Mouse (Mus musculus): ENCODE results near the gene Ctnnd2.
"Not testable (repeated sequence)": the region's sequence is repeated elsewhere in the genome, so short reads cannot be mapped to it uniquely, and the experiment has no call there.

Ctnnd2 gene

DNA sequence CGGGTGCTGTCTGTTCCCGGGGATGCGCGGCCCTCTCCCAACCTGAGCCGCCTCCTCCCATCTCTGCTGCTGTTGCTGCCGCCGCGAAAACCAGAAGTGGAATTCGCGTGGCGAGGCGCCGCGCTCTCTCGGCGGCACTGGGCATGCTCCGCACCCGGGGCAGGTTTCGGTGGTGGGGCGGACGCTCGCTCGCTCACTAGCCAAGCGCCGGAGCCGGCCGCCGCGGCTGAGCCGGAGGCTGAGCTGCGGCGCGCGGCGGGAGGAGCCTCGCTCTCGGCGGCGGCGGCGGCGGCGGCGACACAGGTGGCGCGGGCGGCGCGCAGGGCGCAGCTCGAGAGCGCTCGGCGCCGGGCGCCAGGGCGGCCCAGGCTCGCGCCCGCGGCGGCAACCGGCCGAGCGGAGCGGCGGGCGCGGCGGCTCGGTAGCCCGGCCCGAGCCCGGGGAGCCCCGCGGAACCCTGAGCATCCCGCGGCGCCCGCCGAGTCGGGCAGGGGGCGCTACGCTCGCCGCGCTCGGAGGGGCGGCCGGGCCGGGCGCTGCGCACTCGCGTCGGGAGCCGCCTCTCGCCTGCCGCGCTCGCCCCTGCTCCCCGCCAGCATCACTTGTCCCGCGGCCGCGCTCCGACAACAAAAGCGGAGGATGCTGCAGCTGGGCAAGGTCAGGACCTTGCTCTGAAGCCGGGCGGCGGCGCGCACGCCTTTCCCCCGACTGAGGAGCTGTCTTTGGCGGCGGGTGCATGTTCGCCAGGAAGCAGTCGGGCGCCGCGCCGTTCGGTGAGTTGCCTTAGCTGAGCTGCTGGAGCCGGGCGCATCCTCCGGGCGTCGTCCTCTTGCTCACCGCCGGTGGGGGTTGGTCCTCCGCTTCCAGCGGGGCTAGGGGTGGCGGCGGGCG lies at the start of gene Ctnnd2:
Gene Ctnnd2 (plus strand): TSS at position 203 of the 891 bp plus-strand sequence.
- no peak for DNase-seq (ENCODE audit: low spot score)

DNA sequence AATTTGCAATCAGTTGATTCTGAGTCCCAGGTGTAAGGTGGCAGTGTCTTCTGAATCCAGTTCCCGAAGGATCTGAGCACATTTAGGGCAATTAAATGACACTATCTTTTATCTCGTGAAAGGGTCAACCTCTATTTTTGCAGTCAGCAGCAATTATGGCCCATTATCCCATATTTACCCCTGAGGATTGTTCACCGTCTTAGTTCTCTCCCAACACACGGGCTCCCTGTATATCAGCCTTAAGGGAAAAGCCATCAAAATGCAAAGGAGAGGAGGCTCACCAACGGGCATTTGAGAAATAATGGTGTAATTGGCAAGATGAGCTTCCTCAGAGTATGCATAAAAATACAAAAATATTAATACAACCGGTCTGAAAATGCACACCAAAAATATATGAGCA lies 41.7 kb upstream of the Ctnnd2 start:
- no peak for DNase-seq (ENCODE audit: low spot score)

DNA sequence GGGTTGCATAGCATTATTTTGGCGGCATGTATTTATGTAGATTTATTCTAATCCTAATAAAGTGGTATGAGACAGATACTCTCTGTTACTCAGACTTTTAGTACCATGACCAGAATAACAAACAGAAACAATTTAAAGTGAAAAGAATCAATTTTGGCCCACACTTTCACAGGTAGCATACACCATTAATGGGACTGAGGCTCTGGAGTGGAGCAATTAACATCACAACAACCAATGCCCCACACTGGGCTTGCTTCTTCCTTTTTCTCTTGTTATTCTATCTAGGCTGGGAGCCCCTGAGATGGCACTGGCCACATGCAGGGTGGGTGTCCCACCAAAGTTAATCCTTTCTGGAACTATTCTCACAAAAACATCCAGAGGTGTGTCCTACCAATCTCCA lies 32.8 kb upstream of the Ctnnd2 start:
- DNase-seq (ENCODE audit: low spot score), result not testable (repeated sequence)

DNA sequence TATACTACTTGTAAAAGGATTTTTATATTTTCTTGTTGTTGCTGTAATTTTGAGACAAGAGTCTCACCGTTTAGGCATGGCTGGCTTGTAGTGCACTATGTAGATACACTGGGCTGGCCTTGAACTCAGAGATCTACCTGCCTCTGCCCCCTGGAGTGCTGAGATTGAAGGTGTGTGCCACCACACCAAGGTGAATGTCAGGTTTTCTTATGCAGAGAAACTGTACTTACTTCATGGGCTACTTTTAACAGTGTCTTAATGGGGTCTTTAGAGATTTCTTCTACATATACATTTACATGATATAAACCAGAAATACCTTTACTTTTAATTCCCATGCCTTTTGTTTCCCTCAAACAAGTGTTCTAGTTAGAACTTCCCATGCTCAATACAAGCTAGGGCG lies 27.0 kb upstream of the Ctnnd2 start:
- no peak for DNase-seq (ENCODE audit: low spot score)

DNA sequence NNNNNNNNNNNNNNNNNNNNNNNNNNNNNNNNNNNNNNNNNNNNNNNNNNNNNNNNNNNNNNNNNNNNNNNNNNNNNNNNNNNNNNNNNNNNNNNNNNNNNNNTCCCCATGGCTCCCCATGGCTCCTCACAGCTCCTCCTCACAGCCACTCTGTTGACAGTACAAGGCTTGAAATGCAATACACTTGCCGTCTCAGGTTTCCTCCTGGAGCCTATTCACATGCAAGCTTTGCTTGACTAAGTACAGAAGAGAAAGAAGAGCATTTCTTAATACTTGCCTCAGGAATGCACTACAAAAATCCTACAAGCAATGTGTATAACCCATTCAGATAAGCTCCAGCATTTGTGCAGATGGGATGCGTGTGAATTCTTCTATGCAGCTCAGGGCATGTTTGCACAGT lies 20.2 kb upstream of the Ctnnd2 start:
- DNase-seq (ENCODE audit: low spot score), result no peak

DNA sequence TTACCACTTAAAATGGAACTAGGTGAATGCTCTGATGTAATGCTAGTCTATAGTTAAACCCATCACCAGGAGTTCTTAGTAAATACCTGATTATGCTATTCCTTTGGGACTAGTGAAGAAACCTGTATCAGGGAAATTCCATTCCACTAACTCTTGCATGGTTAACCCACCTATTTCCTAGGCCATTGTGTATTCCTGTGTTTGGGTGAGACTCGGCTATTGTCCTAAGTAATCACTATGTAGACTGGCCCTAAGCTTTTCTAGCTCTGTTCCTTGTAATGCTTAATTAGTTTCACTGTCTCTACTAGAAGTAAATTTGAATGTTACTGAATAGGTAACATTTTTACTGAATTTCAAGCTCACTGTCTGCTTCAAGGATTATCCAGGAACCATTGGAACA lies 14.4 kb upstream of the Ctnnd2 start:
- DNase-seq (ENCODE audit: low spot score), result no peak

DNA sequence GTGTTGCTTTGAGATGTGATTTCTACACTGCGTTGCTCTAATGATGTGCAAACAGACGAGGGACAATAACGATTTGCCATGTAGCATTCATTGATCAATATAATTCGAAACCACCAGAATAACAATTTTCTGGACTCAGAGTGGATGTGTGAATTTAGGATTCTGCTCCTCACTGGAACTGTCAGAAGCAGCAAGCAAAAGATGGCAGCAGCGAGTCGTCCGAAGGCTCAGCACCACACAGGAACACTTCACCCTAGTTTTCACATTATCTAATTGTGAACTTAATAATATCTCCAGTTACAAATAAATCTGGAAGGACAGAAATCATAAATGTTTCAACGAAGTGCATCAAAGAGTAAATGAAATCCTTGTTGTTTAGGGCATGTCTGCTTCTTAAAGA lies 2.4 kb upstream of the Ctnnd2 start:
- DNase-seq (ENCODE audit: low spot score), result no peak

DNA sequence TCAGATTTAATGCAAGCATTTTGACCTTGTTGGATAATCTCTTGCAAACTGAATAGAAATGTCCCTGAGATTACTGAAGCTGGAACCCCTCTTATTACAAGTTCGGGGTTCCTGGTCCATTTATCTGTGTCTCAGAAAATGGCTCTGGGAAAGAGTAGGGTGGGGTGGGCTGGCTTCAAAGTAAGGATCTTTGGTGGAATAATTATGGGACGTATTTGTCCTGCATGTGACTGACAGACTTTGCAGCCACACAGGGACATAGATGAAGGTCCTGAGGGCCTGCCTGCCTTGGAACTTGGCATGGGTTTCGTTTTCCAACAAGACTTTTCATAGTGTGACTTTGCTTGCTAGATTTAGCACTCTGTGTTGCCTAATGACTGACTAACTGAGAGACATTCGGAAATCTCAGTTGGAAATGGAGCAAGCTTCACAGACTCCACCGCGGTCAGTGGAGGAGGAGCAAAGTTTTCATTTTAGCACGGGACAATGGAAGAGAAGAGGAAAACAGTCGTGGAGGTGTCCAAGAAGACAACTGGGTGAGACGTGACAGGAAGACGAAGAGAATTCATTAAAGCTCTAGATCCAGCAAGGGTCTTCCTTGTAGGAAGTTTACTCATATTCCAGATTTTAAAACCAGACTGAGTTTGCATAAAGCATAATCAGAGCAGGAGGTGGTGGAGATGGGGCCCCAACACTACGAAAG lies 749 bp upstream of the Ctnnd2 start:
- no peak for DNase-seq (ENCODE audit: low spot score)

DNA sequence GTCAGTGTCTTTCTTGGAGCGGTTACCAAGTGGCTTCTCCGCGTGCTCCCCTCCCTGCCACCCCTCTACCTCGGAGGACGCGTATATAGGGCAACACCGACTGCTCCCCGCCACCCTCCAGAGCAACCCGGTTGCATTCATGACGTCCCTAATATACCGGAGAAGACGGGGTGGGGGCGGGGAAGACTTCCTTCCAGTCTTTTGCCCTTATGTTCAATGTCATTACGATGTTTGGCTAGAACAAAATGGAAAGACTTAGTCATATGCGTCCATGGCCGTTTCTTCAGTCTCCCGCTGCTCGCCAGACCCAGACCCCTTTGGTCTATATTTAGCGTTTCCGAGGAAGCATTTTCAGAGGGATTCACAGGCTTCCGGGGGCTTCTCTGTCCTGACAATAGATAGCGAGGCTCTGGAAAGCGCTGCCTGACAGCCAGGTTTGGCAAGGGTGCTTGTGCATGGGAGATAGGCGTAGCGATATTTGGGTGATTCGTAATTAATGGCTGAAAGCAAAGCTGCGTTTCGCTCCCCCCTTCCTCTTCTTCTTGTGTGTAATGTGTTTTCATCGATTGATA lies 1.1 kb downstream of the Ctnnd2 start:
- no peak for DNase-seq (ENCODE audit: low spot score)

DNA sequence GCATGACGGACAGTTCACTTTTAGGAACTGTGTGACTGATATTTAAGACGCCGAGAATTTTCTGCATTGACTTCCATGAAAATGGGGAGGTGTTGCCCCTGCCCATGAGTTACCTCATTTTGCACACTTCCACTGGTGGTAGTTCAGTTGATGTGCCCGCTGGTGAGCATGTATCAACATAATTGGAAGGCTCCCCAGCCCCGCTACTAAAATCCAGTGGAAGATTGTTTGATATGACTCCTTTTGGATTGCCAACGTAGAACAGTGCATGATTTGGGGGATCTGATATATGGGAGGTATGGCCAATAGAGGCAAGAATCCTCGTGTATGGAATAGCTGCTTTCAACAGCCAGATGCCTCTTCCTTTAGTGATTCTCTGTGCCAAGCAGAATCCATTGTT lies 1.9 kb downstream of the Ctnnd2 start:
- DNase-seq (ENCODE audit: low spot score), result no peak

DNA sequence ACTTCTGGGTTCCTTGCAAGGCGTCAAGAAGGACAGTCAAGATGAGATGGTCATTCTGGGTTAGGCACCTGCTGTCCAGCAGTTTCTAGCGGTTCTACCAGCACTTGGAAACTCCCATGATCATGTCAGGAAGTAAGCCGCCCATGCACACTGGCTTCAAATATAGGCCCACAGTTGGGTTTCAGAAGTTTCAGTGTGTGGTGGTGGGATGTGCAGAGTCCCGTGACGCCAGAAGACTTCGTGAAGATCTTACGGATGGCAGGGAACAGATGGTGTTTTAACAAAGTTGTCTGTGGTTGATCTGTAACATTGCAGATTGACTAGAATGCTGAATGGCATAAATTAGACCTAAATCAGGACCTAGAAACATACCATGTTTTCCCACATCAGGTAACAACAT lies 11.6 kb downstream of the Ctnnd2 start:
- no peak for DNase-seq (ENCODE audit: low spot score)

DNA sequence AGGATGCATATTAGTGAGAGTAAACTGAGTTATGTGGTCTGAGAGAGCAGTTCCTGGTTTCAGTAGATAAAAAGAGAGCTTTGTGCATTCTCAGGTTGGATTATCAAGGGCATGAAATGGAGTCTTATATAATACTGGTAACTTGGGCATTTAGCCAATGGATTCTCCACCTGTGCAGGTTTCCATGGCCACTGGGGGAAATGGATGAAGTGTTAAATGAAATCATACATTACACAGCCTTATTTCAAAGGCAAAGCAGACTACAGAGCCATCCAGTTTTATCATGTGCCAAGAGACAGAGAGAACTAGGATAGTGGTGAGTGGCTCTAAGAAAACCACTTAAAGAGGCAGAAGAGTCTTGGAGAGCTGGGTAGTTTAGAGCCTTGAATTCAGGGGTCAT lies 18.5 kb downstream of the Ctnnd2 start:
- no peak for DNase-seq (ENCODE audit: low spot score)

DNA sequence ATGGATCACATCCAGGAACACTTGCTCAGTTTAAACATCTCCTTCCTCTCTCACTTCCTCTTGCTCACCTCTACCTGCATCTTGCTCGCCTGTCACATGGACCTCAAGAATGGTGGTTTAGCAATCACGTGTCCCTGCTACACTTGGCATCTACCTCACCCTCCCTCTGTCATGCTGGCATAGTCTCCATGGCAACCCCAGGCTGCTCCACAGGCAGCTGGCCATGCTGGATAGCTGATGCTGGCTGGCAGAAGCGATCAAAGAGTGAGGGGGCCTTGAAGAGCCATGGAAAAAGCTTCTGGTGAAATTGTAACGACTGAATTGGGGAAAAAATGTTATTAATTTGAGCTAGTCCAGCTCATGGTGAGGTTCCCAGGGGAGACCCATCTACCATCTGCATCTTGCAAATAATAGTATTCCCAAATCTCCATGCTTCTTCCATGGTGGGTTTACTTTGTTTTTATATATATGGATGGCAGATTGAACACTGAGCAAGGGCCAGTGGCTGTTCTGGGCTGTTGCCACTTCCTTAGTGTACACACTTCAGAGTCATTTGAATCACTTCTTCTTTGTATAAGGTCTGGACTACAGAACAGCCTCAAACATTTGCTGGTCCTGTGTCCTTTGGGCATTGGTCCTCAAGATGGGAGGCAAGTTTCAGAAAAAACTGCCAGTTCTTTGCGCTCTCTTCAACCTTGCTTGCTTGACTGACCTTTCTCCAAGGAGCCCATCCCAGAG lies 19.7 kb downstream of the Ctnnd2 start:
- no peak for DNase-seq (ENCODE audit: low spot score)

DNA sequence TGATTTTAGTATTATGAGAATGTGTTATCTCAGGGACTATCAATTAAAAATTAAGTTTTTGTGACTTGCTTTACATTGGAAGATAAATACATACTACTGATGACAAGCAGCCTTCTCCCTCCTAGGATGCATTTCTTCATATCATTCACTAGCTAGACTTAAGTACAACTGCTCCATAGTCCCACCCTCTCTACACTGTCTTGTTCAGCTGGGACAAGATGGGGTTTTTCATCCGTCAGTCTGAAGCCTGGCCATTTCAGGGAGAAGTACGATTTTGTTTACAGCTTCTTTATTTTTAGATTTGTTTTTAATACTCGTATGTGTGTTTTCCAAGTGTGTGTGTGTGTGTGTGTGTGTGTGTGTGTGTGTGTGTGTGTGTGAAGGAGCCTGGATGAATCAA lies 26.0 kb downstream of the Ctnnd2 start:
- DNase-seq (ENCODE audit: low spot score), result no peak

DNA sequence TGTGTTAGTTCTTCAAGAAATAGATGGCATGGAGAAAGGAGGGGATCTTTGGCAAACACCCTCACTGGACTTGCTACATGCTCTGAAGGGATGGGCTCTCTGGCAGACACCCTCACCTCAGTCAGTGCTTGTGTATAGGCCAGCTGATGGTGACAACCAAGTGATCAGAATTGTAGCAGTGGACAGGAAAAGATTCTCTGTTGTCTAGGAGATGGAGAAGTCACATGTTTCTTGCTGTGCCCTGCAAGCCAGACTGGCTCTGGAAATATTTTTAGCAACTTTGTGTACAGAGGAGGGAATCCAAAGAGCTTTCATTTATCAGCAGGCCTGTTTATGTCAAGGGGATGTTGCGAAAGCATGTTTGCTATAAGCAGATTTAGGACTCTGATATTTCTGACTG lies 27.4 kb downstream of the Ctnnd2 start:
- no peak for DNase-seq (ENCODE audit: low spot score)

DNA sequence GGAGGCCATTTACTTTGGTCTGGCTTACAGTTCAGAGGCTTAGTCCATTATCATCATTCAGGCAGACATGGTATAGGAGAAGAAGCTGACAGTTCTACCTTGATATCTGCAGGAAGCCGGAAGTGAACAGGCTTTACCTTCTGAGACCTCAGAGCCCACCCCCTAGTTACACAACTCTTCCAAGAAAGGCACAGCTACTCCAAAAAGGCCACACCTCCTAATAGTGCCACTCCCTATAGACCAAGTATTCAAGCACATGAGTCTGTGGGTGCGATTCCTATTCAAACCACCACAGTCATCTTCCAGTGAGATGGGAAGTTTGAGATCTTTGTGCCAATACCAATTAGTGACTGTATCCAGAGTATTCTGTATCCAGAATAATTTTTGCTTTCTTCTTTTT lies 28.8 kb downstream of the Ctnnd2 start:
- DNase-seq (ENCODE audit: low spot score), result no peak

DNA sequence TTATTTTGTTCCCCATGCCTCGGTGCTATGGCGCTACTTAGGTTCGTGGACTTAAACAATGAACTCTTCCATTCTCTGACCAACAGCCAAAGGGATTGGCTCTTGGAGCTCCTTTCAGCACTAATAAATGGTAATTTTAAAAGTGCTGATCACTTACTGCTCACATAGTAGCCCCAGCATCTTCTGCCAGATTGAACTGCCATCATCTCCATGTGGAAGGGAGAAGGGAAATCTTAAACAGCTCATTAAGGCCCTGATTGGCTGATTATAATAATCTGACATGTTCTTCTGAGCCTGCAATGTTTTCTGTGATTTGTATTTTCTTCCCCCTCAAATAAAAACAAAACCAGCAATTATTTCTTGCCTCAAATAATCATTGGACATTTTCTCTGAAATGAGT lies 29.2 kb downstream of the Ctnnd2 start:
- DNase-seq (ENCODE audit: low spot score), result no peak

DNA sequence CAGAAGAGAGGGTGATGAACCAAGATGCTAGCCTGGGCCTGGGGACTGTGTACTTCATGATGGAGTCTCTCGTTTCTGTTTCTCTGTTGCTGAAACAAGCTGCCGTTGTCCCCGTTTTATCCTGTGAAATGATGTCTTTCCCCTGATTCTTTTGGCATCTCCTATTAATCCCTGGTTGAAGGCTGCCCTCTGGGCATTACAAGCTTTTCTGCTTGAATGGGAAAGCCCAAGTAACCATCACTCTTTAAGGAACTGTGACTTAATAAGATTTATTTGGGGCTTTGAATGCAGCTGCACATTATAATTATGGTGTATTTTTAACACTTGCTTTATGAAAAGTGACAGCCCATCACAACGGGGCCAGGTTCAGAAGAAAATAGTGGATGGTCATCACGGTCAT lies 40.4 kb downstream of the Ctnnd2 start:
- no peak for DNase-seq (ENCODE audit: low spot score)

DNA sequence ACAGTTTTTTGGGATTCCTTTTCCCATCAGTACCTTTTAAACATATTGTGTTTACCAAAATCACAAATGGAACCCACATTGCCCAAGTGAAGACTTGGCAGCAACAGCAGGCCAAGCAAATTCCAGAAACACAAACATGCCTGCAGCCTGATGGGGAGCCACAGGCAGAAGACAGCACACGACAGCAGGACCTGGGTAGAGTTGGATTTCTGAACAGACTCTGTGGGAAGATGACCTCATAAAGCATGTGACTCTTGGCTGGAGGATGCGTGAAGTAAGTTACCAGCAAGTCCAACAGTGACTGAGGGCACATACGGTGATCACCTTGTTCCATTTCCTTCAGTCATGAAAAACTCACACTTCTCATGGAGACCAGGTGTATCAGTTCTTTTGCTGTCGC lies 43.5 kb downstream of the Ctnnd2 start:
- DNase-seq (ENCODE audit: low spot score), result peak; percentile 41

DNA sequence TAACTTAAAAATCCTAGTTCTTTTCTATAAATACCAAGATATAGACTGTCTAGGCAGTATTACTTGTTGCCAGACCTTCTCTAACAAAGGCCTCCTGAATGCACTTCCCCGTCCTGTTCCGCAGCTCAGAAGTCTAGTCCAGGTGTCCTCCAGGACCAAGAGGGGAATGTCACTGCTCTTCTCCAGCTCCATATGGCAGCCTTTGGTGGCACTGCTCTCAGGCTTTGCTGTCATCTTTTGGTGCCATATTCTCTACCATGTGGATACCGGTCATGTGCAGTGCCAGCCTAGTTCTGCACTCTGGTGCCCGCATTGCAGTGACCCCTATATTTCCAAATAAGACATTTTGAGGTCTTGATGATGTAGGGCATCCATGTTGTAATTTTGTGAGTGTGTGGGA lies 56.7 kb downstream of the Ctnnd2 start:
- DNase-seq (ENCODE audit: low spot score), result no peak

DNA sequence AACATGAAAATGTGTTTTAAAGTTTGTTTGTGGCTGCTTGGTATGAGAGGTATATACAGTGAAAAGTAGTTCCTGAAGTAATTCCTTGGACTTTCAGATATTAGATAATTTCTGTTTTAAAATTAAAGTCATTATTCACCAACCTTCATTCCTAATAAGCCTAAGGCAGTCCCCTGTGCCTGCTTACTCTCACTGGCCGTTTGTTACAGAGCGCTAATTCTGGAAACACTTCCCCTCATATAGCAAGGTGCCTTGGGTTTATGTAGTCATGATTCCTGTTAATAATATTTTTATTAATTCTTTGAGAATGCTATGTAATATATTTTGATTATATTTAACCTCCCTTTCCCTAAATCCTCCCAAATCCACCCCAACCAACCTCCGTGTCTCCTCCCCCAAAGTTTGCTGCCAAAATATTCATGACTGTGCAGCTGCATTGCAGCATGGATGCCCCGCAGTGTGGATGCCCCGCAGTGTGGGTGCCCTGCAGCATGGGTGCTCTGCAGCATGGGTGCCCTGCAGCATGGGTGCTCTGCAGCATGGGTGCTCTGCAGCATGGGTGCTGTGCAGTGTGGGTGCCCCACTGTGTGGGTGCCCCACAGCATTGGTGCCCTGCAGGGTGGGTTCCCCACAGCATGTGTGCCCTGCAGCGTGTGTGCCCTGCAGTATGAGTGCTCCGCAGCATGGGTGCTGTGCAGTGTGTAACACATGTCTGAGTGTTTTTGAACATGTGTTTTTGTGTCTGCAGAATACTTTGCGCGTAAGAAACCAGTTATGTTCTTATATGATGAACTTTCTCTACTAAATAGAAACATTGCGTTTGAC lies 63.0 kb downstream of the Ctnnd2 start:
- no peak for DNase-seq (ENCODE audit: low spot score)

DNA sequence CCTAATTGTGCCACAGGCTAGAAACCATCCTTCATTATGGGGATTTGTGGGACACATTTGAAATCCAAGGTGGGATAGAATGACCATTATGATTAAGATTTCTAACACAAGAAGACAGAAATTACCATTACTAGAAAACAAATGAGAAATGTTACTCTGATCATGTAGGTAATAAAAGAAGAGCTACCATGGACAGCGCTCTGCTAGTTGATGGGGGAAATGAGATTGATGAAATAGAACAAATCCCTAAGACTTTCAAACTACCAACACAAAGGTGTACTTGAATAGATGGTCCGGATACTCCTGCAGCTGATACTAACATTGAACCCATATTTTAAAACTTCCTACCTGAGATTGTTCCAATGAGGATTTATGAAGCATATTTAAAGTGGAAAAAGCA lies 68.5 kb downstream of the Ctnnd2 start:
- DNase-seq (ENCODE audit: low spot score), result no peak
